Mouse (Mus musculus) left cerebral cortex, adult 2 months (tissue): ENCODE data around the gene Cdk5. TPM values are rescaled to one million over a fixed set of nuclear protein-coding genes. Genes with fewer than 3 reads are reported as not detected.
A peak's percentile ranks its signal among the peaks of the same experiment; 100 is the strongest.

ENCODE experiments used
- DNase-seq, 2 experiments: peaks; one replicate each; pipeline ENCODE4 v3.0.0; 2021 to 2022; ENCODE audit warnings: low spot score in 2 of 2, mixed read lengths in 1 of 2; ENCODE audit errors: extremely low spot score in 1 of 2
- H3K27ac ChIP-seq: fragments of 200-600 bp; 2 replicates; pipeline ENCODE4 v1.8.1; 2022
- H3K4me3 ChIP-seq: fragments of 200-600 bp; 2 replicates; pipeline ENCODE4 v1.8.1; 2022
- CTCF ChIP-seq: fragments of 200-600 bp; IDR thresholded peaks from 2 replicates; pipeline ENCODE4 v1.8.1; 2022; ENCODE audit warnings: antibody characterized with exemption, mild to moderate bottlenecking, moderate library complexity
- intact Hi-C: fragments of 180-260 bp; cut with DNase I; formaldehyde crosslinking; loops from one replicate; pipeline ENCODE4 v1.15.1; 2025
- total RNA-seq, 2 experiments: library from RNA; stranded (reverse); gene quantifications; 2 replicates each; pipeline ENCODE4 v1.2.3; 2021

Gene Cdk5
- total RNA-seq, 2 experiments from 2014 or later: 118 to 129 TPM

DNA sequence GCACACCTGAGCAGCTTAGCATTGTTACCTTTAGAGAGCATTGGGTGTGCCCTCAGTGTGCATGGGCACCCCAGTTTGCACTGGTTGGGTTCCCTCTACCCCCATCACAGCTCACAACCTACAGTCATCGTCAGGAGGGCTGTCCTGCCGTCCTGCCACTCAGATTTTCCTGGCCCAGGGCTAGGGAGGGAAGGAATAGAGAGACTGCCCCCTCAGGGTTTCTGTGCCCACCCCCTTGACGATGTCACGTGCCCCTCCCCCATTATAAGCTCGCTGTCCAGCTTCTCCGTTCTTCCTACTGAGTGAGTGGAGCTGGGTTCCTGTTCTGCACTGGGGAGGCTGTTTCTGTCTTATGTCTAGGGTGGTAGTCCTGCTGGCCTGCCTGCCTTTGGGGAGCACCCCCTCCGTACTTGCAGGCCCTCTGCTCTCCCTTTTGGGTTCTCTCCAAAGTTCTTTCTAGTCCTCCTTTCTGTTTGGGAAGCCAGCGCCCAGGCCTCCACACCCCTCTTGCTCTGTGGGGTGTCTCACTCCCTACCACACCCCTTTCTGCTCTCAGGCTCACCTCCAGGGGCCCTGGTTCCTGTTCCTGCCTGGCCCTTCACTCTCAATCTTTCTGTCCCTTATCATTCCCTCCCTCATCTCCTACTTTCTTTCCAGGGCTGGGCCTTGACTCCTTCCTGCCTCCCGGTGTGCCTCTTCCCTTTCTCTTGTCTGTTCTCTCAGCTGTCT is 3.4 kb upstream of the Cdk5 start:
- Histone ChIP-seq H3K27ac (no peak overlapping the region), H3K4me3 (no peak overlapping the region)
- intact Hi-C loops: no loop called here
- no peak for TF ChIP-seq CTCF
- DNase-seq: no peak

DNA sequence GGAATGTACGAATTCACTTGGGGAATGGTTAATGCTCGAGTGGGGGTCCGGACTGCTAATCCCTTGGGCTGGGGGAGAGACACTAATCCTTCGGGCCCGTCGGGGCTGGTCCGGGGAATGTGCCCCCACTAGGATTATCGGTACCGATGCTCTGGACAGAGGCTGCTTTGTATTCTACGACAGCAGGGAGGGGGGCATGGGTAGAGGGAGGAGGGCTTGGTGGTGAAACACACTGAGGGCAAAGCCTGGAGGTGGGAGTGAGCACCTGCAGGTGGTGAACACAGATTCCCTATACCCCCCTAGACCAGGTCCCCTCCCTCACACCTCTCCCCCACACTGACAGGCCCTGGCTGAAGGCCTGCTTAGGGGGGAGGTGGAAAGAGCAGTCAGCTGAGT is 2.7 kb upstream of the Cdk5 start:
- intact Hi-C loops: no loop called here
- H3K4me3 ChIP-seq: peak overlapping the region; percentile 74
- no peak overlapping the region for H3K27ac ChIP-seq
- no peak for DNase-seq
- no peak for TF ChIP-seq CTCF

DNA sequence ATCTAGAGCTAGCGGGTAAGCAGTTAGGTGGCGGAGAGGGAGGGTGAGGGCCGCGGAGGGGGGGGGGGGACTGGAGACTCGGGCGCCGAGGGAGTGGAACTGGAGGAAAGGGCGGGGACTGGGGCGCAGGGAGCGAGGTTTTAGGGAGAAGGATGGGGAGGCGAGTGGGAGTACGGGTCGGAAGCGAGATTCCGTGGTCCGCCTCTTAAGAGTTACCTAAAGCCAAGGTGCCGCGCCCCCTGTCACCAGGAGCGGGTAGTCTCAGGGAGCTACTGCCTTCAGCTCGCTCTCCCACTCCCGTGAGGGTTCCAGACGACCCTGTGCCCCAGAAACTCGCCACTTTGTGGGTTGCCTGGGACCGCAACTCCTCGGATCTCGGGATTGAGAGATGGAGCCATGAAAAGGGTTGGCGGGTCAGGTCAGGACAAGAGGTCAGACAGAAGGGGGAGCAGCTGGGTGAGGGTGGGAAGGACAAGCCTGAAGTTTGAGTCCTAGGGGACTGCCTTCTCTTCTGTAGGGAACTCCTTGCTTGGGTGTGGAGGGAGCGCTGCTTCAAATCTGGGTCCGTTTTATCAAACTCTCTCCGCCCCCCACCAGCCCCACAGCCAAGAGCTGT is 2.2 kb upstream of the Cdk5 start:
- intact Hi-C loops: loop anchor here (2.0 kb wide), 3 partner anchors 19 to 45 kb away; partner anchors contain the start of gene Fastk
- DNase-seq: no peak
- no peak; the same call in none of the 2 replicates for TF ChIP-seq CTCF
- no peak overlapping the region; the same call in 1 of the 2 replicates for H3K27ac ChIP-seq
- peak overlapping the region; percentile 74 for H3K4me3 ChIP-seq

GRCm38 (mm10) chr5:24424861-24425411 is 1.6 kb upstream of the Cdk5 start:
- Histone ChIP-seq H3K27ac (peak overlapping the region; percentile 93), H3K4me3 (peak overlapping the region; percentile 74)
- intact Hi-C loops: loop anchor here (2.0 kb wide), 3 partner anchors 20 to 46 kb away; partner anchors contain the start of gene Fastk
- peak; percentile 77 to 81 for DNase-seq
- no peak for TF ChIP-seq CTCF

- peak overlapping the region; percentile 74 for H3K4me3 ChIP-seq
- peak overlapping the region; percentile 93 for H3K27ac ChIP-seq
- no peak for DNase-seq
- no peak for TF ChIP-seq CTCF
- intact Hi-C loops: loop anchor here (2.0 kb wide), 3 partner anchors 21 to 47 kb away; partner anchors contain the start of gene Fastk
Measured at GRCm38 (mm10) chr5:24424004-24424781, 863 bp upstream of the Cdk5 start.

DNA sequence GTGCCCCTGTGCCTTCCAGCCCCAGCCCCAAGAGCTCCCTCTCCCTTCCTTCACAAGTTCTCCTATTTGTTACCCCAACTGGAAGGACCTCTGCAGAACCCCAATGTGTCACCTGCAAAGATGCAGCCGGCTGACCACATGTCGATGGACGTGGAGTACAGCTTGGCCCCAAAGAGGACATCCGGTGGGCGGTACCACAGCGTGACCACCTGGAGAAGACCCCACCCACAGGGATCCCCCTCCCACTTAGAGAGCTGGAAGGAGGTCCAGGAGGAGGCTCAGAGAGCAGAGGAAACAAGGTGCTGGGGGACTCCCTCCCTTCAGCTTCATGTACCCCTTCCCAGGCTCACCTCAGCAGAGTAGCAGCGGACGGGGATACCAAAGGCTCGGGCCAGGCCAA is 2.9 kb downstream of the Cdk5 start:
- TF ChIP-seq CTCF: no peak
- intact Hi-C loops: no loop called here
- no peak overlapping the region for H3K4me3 ChIP-seq
- no peak for DNase-seq
- H3K27ac ChIP-seq: no peak overlapping the region

DNA sequence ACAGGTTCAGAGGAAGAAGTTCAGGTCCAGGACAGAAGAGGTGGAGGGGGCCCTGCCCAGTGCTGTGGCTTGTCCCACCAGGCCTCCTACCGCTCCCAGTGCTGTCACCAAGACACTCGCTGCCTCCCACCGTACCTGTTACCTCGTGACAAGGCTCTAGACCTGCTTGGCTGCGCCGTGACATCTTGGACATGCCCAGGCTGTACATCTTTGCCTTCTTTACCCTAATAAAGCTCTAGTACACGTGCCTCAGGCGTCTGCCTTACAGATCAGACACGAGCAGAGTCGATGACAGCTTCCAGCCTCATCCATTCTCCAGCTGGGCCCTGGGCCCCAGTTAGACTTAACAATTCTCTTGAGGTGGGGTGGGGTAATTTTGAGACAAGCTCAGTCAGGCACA is 5.7 kb downstream of the Cdk5 start:
- no peak for TF ChIP-seq CTCF
- no peak for DNase-seq
- Histone ChIP-seq H3K4me3 (no peak overlapping the region), H3K27ac (no peak overlapping the region)
- intact Hi-C loops: loop anchor here (2.0 kb wide), 1 partner anchor 53 kb away; no protein-coding TSS in a partner anchor

DNA sequence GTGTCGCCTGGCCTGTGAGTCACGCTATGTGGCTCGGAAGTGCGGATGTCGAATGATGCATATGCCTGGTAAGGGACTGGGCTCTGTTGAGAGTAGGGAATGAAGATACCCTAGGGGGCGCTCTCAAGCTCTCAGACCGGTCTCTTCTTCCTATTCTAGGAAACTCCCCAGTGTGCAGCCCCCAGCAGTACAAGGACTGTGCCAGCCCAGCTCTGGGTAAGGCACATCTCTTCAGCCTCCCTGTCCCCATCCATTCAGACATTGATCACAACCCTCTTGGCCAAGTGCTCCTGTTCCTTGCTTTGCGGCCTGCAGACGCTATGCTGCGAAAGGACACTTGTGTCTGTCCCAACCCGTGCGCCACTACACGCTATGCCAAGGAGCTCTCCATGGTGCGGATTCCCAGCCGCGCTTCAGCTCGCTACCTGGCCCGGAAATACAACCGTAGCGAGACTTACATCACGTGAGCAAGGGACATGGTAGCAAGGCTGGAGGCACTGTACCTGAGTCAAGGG is 7.1 kb downstream of the Cdk5 start:
- Histone ChIP-seq H3K4me3 (no peak overlapping the region), H3K27ac (no peak overlapping the region)
- peak; percentile 73 for TF ChIP-seq CTCF
- intact Hi-C loops: loop anchor here (2.0 kb wide), 1 partner anchor 55 kb away; no protein-coding TSS in a partner anchor
- DNase-seq: peak; percentile 54 to 63

DNA sequence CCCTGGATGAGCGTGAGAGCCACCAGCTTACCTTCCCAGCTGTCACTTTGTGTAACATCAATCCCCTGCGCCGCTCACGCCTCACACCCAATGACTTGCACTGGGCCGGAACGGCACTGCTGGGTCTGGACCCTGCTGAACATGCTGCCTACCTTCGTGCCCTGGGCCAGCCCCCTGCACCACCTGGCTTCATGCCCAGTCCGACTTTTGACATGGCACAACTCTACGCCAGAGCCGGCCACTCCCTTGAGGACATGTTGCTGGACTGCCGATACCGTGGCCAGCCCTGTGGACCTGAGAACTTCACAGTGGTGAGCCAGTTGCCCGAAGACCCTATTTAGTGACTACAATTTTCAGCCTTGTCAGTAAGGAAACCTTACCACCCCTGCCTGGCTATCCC is 9.4 kb downstream of the Cdk5 start:
- DNase-seq: no peak
- H3K27ac ChIP-seq: no peak overlapping the region
- no peak for TF ChIP-seq CTCF
- intact Hi-C loops: no loop called here
- H3K4me3 ChIP-seq: no peak overlapping the region

DNA sequence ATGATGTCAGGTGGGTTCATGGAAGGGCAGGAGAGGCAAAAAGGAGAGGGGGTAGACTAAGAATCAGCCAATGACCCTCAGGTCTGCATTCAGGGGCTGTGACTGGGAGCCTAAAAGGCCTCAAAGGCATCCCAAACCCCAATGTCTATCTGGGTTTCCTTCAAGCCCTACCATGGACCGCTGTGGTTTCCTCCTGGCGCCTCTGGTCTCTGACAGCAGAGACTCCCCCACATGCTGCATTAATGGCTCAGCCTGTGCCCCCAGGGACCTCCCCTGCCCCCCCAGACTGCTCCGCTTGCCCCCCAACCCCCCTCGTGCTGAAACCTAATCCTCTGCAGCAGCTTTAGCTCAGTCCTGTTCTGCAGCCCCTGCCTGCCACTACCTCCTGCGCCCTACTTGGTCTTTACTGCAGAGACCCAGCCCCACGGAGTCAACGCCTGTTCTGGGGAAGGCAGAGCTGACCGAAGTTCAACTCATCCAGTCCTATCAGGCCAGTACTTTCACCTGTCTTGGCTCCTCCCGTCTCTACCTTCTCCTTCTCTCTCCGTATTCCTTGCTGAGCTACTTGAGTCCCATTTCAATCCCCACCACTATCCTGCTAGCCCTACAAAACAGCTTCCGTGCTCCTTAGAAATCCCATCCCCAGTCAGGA is 10.2 kb downstream of the Cdk5 start, which contains the start of gene Asic3:
TSS of gene Asic3 (plus strand) at position 351 of the 652 bp plus-strand sequence.
- intact Hi-C loops: no loop called here
- DNase-seq: no peak
- H3K27ac ChIP-seq: no peak within 1 kb of the TSS

DNA sequence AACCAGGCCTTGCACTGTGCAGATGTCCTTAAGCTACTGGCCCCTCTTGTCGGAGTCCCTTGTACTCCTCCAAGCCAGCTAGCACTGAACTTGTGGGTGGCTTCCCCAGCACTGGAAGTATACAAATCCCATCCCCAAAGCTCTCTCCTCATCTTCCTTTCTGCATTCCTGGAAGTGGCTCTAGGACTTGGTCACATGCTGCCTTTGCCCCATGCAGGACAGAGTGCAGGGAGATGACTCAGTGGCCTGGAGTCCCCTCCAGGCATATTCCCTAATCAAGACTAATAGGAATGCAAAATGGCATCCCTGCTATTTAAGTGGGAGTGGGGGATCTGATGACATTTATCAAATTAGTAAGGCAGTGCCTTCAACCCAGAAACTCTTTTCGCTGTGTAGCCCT is 11.3 kb downstream of the Cdk5 start:
- TF ChIP-seq CTCF: no peak
- intact Hi-C loops: no loop called here
- DNase-seq: no peak
- H3K27ac ChIP-seq: no peak overlapping the region
- no peak overlapping the region for H3K4me3 ChIP-seq

More for the DNA sequence above, 10.2 kb downstream of the Cdk5 start, which contains the start of gene Asic3:
- no peak within 1 kb of the TSS for H3K4me3 ChIP-seq
- TF ChIP-seq CTCF: no peak
